Mouse (Mus musculus) neural tube, embryonic 13.5 days (tissue): ENCODE measurements around the gene Casc1. TPM values are rescaled to one million over a fixed set of nuclear protein-coding genes. Genes with fewer than 3 reads are reported as not detected.

ENCODE experiments used
- ATAC-seq: fragments of 200-750 bp; cut with Nextera tagmentation; 2 replicates; pipeline ENCODE4 v1.8.0; 2017; ENCODE audit warnings: low read depth, mild to moderate bottlenecking, moderate TSS enrichment, moderate library complexity
- H3K27ac ChIP-seq: fragments of 300-500 bp; sonication (generic); replicated peaks from 2 replicates; pipeline ENCODE4 v1.5.1; 2015; ENCODE audit warnings: moderate library complexity, mild to moderate bottlenecking, inconsistent platforms
- H3K27me3 ChIP-seq: fragments of 300-500 bp; sonication (generic); 2 replicates; pipeline ENCODE4 v1.6.1; 2015; ENCODE audit warnings: mild to moderate bottlenecking, inconsistent platforms
- H3K36me3 ChIP-seq: fragments of 300-500 bp; sonication (generic); 2 replicates; pipeline ENCODE4 v1.6.1; 2015; ENCODE audit warnings: mild to moderate bottlenecking, inconsistent platforms
- H3K4me1 ChIP-seq: fragments of 300-500 bp; sonication (generic); replicated peaks from 2 replicates; pipeline ENCODE4 v1.6.1; 2015; ENCODE audit warnings: inconsistent platforms
- H3K4me2 ChIP-seq: fragments of 300-500 bp; sonication (generic); 2 replicates; pipeline ENCODE4 v1.6.1; 2015; ENCODE audit warnings: inconsistent platforms, mild to moderate bottlenecking, moderate library complexity
- H3K4me3 ChIP-seq: fragments of 300-500 bp; sonication (generic); 2 replicates; pipeline ENCODE4 v1.5.1; 2015; ENCODE audit warnings: mild to moderate bottlenecking, inconsistent platforms
- H3K9ac ChIP-seq: fragments of 300-500 bp; sonication (generic); 2 replicates; pipeline ENCODE4 v1.6.1; 2015; ENCODE audit warnings: moderate library complexity, mild to moderate bottlenecking, inconsistent platforms
- H3K9me3 ChIP-seq: fragments of 300-500 bp; sonication (generic); 2 replicates; pipeline ENCODE4 v1.6.1; 2016; ENCODE audit warnings: inconsistent platforms
- WGBS: fragments of 180-500 bp; shearing (Covaris S2); methylation state at CpG from one replicate; pipeline ENCODE4 v1.1.7; 2015; 5-methylcytosine and 5-hydroxymethylcytosine counted together
- polyA plus RNA-seq: library from polyadenylated mRNA; unstranded; fragments of >200 nt; fragmentation: Nextera tagmentation; extraction: Ambion mirVana; gene quantifications from 2 replicates; pipeline ENCODE4 v1.2.1, GENCODE M21; 2015

Gene Casc1
- polyA plus RNA-seq, 1 experiment from 2014 or later: 0.60 TPM

DNA sequence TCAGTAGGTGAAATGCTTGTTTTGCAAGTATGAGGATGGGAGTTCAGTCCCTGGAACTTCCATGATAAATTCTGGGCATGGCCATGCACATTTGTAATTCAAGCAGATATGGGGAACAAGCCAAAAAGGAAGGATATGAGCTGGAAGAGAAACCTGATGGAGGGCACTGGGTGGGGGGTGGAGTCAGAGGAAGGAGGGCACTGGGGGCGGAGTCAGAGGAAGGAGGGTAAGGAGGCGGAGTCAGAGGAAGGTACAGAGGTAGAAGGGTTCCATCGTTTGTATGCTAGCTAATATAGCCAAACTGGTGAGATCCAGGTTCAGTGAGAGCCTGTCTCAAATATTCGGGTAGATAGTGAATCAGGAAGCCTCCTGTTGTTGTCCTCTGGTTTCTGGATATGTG lies 81.2 kb downstream of the Casc1 start:
- Histone ChIP-seq H3K9ac (no peak overlapping the region), H3K36me3 (no peaks in the 10 kb centered on the region), H3K27ac (no peak overlapping the region), H3K4me1 (no peaks in the 10 kb centered on the region), H3K4me3 (no peak overlapping the region), H3K4me2 (no peak overlapping the region), H3K9me3 (no peaks in the 10 kb centered on the region), H3K27me3 (no peaks in the 10 kb centered on the region)
- WGBS: 82% methylated on average over 4 of the region's 4 CpGs
- no peak for ATAC-seq

DNA sequence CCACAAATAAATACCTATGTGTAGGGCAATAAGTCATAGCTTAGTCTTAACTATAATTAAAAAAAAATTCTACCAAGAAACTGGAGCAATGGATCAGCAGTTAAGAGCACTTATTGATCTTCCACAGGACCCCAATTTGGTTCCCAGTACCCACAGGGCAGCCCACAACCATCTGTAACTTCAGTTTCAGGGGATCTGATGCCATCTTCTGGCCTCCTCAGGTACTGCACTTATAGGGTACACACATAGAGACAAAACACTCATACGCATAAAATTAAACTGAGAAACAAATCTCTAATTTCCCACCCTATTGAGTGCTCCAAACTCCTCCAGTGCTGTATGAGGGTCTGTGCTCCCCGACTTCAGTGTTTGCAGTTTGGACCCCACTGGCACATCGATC lies 83.2 kb downstream of the Casc1 start:
- ATAC-seq: no peak
- H3K27me3 ChIP-seq: no peaks in the 10 kb centered on the region
- 96% methylated on average over 3 of the region's 3 CpGs for WGBS
- no peak overlapping the region for H3K9ac ChIP-seq
- no peak overlapping the region for H3K4me2 ChIP-seq
- no peaks in the 10 kb centered on the region for H3K36me3 ChIP-seq
- no peak overlapping the region for H3K27ac ChIP-seq
- no peak overlapping the region for H3K4me3 ChIP-seq
- no peaks in the 10 kb centered on the region for H3K9me3 ChIP-seq
- H3K4me1 ChIP-seq: peaks cover 8% of the 10 kb centered on the region

DNA sequence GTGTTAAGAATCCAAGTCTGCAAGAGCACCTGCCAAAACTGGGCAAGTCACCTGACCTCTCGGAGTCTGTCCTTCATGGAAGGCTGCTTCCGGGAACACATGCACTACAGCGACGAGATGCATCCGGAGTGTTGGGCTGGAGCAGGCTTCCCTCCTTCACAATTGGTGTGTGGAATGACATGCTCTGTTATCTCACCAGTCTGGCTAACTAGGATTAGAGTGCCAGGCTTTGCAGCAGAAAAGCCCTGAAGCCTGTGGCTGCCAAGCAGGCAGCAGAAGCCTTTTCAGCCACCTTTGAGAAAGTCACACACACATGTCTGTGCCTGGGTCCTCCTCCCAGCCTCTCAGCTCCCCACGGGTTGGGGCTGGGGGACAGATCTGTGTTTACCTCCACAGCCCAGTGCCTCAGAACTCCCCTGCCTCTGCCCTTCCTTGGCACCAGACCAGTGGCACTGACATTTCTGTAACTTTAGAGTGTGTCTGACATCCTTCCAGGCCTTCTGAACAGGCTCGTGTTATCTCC lies 85.2 kb downstream of the Casc1 start:
- no peak for ATAC-seq
- no peak overlapping the region for H3K9ac ChIP-seq
- 66% methylated on average over 7 of the region's 7 CpGs for WGBS

More for the DNA sequence above, 85.2 kb downstream of the Casc1 start:
- no peak overlapping the region for H3K4me3 ChIP-seq
- H3K4me1 ChIP-seq: peaks cover 14% of the 10 kb centered on the region
- no peak overlapping the region for H3K4me2 ChIP-seq
- no peaks in the 10 kb centered on the region for H3K27me3 ChIP-seq
- H3K36me3 ChIP-seq: no peaks in the 10 kb centered on the region
- no peaks in the 10 kb centered on the region for H3K9me3 ChIP-seq
- no peak overlapping the region for H3K27ac ChIP-seq

Other genes starting within 250 kb of the Casc1 start
- 88.7 and 99.2 TPM in 2 replicates for gene Bcat1, start 134.8 kb downstream of the Casc1 start, polyA plus RNA-seq
- 0.93 and 1.0 TPM in 2 replicates for gene Lrmp, start 95.4 kb downstream of the Casc1 start, polyA plus RNA-seq
- gene Etfrf1, start 129 bp upstream of the Casc1 start, polyA plus RNA-seq: 29.0 and 29.6 TPM in 2 replicates
- gene Kras, start 39.2 kb upstream of the Casc1 start, polyA plus RNA-seq: 81.3 and 92.1 TPM in 2 replicates